Mouse (Mus musculus): ENCODE measurements around the gene Elf2.
"Not testable (repeated sequence)": the region's sequence is repeated elsewhere in the genome, so short reads cannot be mapped to it uniquely, and the experiment has no call there.

- TF ChIP-seq POLR2A (IDR thresholded peaks at IDR 0.05; ENCODE audit: control insufficient read depth, low read depth, low read length); CTCF (IDR thresholded peaks at IDR 0.05; ENCODE audit: control insufficient read depth, insufficient read depth, insufficient replicate concordance, low read depth, low read length): not testable (repeated sequence)
Measured at GRCm38 (mm10) chr3:51344182-51344581, 3.7 kb upstream of the Elf2 start.

All from testis, adult 2 months (tissue).